Mouse (Mus musculus) v-Abl transformed pro-B cells (cell line): ENCODE data around the gene Glis2.

ENCODE experiments used
- in situ Hi-C, 2 experiments: fragments of 400-800 bp; cut with MboI; formaldehyde crosslinking; loops; one replicate each; pipeline ENCODE4 v1.15.1; 2025; ENCODE audit not compliant: unreplicated experiment in 2 of 2

Glis2 gene

DNA sequence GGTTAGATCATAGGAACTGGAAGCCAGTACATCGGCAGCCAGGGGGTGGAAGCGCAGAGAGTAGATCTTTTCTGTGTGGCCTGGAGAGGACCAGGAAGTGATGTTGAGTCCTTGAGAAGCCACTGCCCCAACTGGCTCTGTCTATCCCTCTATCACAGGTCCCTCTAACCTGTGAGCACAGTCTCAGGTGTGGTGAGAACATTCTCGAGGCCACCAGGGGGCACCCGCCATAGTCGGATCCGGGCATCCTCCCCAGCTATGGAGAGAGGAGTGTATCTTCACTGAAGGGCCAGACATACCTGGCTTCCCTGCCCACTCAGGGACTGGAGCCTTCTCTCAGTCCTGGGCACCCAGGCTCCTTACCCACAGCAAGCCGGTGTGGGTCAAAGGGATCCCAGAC is 37.5 kb downstream of the Glis2 start:
- in situ Hi-C loops = no loop called here

GRCm38 (mm10) chr16:4633661-4634060 is 39.1 kb downstream of the Glis2 start:
- in situ Hi-C loops = no loop called here

- in situ Hi-C loops = no loop called here
Measured at GRCm38 (mm10) chr16:4634681-4635080, 40.2 kb downstream of the Glis2 start.

DNA sequence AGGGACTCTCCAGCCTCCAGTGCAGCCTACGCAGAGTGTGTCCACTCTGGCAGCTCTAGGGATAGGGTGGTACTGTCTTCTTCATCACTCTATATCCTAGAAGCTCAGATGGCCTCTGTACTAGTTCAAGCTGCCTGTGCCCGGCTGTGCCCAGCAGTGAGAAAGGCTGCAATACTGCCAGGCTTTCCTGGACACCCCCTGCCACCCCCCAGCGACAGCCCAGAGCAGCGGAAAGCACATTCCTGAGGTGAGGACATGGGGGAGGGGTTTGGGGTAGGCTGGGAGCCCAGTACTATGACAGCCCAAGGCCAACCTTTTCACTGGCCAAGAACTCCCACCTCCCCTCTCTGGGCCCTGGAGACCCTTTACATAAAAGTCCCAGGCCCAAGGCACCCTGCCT is 41.2 kb downstream of the Glis2 start:
- in situ Hi-C loops = no loop called here

GRCm38 (mm10) chr16:4638891-4639390 is 44.4 kb downstream of the Glis2 start:
- in situ Hi-C loops = no loop called here

GRCm38 (mm10) chr16:4639831-4640237 is 45.3 kb downstream of the Glis2 start, which contains the start of the genes Vasn and Dnaja3:
TSS of gene Vasn (plus strand) at chr16:4639941.
TSS of gene Dnaja3 (plus strand) at chr16:4639989.
- in situ Hi-C loops = no loop called here

DNA sequence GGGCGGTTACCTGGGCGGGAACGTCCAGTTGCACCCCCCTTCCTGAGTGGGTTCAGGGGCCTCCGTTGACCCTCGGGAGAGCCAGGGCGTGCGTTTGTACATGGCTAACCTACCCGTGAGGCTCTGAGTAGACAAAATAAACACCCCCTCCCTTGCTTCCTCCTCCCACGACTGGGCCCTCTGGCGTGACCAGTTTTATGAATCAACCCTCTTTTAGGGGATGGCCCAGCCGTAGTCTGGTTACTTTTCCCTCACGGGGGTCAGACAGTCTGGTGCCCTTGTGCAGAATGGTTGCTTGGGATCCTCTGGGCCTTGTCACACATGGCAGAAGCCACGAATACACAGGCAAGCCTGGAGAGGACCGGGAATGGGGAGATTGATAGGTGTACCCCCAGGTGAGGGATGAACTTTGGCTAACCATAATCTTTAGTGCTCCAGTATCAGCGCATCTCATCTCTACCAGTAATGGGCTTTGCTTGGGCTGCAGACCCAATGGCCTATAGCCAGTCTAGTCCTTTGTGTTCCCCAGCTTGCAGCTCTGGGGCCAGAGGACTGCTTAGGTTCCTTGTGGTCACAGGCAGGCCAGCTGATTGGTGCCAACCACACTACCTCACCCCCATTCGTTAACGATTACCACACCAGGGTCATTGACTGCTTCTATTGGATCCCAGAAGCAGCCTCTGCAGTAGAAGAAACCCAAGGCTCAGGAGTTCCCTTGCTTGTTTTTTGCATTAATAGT is 45.9 kb downstream of the Glis2 start:
- in situ Hi-C loops = no loop called here

DNA sequence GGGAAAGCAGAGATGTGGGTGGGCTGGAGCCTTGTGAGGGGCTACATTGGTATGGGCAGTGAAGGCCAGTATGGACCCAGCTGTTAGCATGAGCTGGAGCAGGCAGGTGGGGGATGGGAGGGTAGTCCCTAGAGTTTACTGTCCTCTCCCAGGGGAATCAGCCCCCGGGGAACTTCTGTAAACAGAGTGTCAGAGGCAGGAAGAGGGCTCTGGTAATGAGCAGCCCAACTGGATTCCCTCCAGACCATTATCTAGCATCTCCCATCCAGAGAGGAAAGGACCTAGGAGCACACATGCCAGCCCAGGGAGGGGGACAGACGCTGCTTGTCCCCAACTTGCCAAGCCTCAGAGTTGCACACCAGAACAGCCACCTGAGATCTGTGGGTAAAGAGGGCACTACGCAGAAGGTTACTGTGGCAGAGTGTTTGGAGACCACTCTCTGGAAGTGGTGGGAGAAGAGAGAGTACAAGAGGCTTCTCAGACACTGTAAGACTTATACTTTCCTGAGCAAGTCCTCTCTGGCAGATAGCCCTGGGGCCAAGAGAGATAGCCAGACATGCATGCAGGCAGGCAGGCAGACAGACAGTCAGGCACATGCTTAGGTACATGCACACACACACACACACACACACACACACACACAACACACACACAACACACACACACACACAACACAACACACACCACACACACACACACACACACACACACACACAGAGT is 46.8 kb downstream of the Glis2 start:
- in situ Hi-C loops = no loop called here

GRCm38 (mm10) chr16:4642190-4642589 is 47.7 kb downstream of the Glis2 start:
- in situ Hi-C loops = no loop called here

DNA sequence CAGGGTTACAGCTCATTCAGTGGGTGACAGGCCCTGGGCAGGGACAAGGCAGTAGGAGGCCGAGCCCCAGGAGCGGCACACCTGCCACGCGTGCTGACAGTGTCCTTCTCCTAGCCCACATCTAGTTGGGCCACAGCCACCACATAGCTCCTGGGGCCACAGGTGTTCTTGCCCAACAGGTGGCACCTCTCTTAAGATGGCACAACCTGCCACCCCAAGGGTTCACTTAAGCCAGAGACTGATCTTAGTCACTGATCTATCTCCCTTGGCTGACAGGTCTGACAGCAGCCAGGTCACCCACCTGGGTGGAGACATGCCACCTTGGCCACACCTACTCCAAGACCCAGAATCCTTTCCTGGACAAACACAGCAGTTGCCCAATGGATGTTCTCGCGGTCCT is 48.4 kb downstream of the Glis2 start:
- in situ Hi-C loops = no loop called here

GRCm38 (mm10) chr16:4643670-4644419 is 49.3 kb downstream of the Glis2 start:
- in situ Hi-C loops = no loop called here

DNA sequence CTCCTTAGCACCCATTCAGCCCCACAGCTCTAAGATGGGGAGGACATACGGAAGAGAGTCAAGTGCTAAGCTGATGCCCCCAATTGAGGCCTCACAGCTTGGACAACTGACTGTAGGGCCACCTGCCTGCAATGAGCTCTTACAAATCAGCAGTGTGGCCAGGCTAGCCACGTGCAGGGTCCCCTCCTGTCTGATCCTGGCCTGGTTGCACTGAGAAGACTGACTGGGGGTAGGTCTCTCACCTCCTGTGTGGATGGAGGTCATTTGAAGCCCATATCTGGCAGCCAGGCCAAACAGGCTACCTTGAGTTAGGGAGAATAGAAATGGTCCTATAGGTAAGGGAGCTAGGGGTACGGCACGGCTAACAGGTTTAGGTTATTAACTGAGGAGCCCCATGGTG is 51.4 kb downstream of the Glis2 start:
- in situ Hi-C loops = no loop called here

DNA sequence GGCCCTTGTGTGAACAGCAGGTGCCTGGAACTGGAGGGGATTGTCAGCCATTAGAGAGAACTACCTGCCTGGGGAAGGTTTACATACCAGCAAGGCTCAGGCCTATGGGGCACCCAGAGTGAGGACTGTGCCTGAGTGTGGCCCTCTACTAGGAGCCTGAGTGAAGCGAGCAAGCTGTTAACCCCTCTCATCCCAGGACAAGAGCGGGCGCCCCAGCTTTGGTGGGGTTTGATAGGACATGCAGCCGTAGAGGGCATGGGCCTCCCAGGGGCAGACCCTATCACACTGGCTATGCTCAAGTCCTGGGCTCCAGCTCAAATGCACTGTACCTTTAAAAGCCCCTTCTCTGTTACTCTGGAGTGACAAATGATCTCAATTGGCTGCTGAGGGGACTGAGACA is 52.3 kb downstream of the Glis2 start:
- in situ Hi-C loops = no loop called here

DNA sequence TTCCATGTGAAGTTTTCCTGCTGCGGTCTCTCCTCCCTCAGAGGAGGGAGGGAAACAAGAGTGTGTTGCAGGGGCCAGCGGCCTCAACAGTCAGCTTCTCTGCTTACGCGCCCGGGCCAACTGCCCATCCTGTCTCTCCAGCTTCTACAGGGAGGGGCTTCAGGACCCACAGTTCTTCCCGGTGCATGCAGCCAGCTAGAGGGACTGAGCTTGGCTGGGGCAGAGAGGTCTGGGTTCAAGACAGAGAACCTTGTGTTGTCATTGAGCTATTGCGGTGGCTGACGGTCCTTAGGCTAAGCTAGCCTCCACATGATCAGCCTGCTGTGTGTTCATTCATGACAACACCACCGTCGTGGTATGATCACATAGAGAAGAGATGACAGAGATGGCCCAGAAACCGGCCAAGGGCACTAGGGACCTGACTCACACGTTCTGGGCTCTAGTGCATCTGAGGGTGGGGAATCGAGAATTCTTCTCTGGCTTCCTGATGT is 53.2 kb downstream of the Glis2 start:
- in situ Hi-C loops = no loop called here

DNA sequence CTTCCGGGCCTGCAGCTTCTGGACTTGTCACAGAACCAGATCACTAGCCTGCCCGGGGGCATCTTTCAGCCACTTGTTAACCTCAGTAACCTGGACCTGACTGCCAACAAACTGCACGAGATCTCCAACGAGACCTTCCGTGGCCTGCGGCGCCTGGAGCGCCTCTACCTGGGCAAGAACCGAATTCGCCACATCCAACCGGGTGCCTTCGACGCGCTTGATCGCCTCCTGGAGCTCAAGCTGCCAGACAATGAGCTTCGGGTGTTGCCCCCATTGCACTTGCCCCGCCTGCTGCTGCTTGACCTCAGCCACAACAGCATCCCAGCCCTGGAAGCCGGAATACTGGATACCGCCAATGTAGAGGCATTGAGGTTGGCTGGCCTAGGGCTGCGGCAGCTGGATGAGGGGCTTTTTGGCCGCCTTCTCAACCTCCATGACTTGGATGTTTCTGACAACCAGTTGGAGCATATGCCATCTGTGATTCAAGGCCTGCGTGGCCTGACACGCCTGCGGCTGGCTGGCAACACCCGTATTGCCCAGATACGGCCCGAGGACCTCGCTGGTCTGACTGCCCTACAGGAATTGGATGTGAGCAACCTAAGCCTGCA is 54.0 kb downstream of the Glis2 start:
- in situ Hi-C loops = no loop called here

DNA sequence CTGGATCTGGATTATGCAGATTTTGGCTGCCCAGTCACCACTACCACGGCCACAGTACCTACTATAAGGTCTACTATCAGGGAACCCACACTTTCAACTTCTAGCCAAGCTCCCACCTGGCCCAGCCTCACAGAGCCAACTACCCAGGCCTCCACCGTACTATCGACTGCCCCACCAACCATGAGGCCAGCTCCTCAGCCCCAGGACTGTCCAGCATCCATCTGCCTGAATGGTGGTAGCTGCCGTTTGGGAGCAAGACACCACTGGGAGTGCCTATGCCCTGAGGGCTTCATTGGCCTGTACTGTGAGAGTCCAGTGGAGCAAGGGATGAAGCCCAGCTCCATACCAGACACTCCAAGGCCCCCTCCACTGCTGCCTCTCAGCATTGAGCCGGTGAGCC is 54.7 kb downstream of the Glis2 start:
- in situ Hi-C loops = no loop called here

DNA sequence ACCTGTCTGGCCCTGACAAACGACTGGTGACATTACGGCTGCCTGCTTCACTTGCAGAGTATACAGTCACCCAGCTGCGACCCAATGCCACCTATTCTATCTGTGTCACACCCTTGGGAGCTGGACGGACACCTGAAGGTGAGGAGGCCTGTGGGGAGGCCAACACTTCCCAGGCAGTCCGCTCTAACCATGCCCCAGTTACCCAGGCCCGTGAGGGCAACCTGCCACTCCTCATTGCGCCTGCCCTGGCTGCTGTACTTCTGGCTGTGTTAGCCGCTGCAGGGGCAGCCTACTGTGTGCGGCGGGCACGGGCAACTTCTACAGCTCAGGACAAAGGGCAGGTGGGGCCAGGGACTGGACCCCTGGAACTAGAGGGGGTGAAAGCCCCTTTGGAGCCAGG is 55.2 kb downstream of the Glis2 start:
- in situ Hi-C loops = loop anchor here in 1 of 2 experiments (25.0 kb wide), 1 partner anchor 263 kb away; no protein-coding TSS in a partner anchor

GRCm38 (mm10) chr16:4650161-4650560 is 55.6 kb downstream of the Glis2 start:
- in situ Hi-C loops = loop anchor here in 1 of 2 experiments (25.0 kb wide), 1 partner anchor 262 kb away; no protein-coding TSS in a partner anchor

DNA sequence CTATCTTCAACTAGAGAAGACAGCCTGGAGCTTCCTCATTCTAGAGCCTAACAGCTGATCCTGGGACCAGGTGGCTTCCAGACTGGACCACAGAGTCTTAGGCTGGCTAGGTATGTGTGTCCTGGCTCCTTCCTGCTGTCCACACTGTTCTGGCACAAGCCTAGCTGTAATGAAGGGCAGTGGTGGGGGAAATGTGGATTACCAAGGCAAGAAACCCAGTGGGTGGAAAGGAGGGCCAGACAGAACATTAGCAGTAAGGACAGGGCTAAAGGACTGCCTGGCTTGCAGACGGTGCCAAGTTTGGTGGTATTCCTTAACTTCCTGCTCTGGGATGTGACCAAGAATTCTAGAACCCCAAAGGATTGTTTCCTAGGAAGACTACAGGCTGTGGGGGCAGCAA is 56.6 kb downstream of the Glis2 start:
- in situ Hi-C loops = loop anchor here in 1 of 2 experiments (25.0 kb wide), 1 partner anchor 261 kb away; no protein-coding TSS in a partner anchor

DNA sequence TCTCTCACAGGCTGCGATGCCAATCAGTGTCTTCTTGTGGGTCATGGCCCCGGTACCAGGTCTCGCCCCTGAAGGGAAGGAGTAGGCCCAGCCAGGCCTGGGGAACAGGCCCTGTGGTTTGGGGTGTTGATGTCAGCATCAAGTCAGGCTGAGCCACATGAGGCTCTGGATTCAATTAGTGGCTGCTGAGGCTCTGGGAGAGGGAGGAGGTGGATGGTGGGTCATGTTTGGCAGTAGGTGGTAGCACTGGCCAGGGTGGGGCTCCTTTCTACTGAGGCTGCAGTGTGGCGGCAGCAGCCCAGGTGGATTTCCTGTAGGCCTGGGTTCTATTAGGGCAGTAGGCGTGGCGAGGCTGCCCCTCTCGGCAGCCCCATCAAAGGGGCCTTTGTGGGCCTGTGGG is 57.1 kb downstream of the Glis2 start:
- in situ Hi-C loops = loop anchor here in 1 of 2 experiments (25.0 kb wide), 1 partner anchor 261 kb away; no protein-coding TSS in a partner anchor
